Mouse (Mus musculus) adrenal gland (tissue): ENCODE measurements around the gene Bmpr1b.

Experiments used
- intact Hi-C: fragments of 180-260 bp; cut with DNase I; formaldehyde crosslinking; loops from one replicate; pipeline ENCODE4 v1.15.1; 2025

Bmpr1b gene

DNA sequence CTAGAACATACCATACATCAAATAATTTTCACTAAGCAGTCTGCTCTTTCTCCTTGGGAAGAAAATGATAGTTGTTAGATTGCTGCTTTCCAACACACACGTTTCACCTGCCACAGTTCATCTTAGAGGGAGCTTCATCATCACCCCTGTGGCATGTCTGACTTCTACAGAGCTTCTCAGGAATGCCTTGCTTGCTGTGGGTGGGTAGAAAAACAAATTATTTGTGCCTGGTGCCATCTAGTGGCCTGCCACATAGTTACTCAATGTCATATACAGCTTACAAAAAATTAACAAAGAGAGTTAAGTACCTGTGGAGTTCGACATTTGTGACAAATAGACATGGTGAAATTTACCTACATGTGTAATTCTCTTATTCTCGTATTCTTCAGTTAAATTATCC is 338.1 kb downstream of the Bmpr1b start:
- intact Hi-C loops, result loop anchor here (10.0 kb wide), 1 partner anchor 1886 kb away; no protein-coding TSS in a partner anchor

DNA sequence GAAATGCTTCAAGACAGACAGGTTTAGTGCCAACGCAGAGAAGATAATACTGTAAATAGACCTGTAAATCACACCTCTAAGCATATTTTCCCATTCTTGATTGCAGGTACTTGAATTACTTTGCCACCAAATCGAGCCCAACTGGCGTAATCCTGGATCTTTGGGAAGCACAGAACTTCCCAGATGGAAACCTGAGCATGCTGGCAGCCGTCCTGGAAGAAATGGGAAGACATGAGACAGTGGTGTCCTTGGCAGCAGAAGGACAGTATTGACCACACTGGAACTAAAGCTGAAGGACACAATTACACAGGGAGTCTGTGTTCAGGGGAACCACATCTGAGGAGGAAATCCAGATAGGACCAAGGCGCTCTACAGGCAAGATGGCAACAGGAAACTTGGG is 340.9 kb downstream of the Bmpr1b start:
- intact Hi-C loops, result no loop called here

DNA sequence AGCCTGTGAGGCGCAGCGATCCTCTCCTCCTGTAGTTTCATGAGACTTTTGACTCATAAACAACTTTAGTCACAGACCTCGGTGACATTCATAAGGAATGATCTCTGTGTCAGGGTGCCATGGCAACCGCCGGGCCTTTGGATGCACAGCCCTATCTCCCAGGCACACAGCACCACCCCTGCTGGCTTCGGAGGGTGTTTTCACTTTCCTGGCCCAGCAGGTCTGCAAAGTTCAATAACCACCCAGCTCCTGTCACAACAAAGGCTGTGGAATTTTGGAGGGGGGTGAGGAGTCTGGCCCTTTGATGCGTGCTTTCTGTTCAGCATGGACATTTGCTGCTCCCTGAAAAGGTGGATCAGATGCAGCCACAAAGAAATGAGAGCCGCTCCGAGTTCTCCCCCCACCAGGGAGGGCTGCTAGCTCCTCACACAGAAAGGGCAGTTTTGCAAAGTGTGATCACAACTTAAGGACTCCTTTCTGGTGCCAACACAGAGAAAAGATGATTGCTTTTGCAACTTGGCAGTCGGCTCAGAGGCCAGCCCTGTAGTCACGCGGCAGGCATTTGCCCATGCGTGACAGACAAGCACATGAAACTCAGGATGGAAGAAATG is 349.8 kb downstream of the Bmpr1b start:
- intact Hi-C loops, result no loop called here

DNA sequence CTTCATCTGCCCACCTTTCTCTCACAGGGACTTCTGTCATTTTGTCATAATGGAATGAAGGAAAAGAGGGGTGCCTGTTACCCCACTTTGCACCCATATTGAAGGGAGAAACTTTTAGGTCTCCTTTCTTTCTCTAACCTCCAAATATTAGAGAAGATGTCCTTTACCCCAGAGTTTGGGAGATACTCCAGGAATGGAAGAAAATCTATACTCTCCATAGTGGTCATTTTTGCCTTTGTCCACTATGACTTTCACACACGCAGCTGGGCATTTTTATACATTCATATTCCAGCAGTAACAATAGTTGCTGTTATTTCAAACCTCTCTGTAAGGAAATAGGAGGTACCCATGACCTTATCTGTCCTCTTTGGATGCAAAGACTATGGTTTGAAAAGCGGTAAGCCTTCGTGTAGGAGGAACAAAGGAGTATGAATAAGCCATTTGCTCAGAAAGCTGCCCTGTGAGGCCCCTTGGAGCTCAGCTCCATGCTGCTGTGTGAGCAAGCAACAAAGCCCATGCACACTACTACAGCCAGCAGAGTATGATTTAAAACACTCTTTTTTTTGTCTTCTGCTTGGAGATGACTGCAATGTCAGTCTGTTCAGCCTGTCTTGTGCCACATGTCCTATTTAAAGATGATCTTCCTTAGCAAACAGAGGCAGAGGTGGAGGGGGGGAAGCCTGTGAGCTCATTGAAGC is 350.5 kb downstream of the Bmpr1b start:
- intact Hi-C loops, result no loop called here

DNA sequence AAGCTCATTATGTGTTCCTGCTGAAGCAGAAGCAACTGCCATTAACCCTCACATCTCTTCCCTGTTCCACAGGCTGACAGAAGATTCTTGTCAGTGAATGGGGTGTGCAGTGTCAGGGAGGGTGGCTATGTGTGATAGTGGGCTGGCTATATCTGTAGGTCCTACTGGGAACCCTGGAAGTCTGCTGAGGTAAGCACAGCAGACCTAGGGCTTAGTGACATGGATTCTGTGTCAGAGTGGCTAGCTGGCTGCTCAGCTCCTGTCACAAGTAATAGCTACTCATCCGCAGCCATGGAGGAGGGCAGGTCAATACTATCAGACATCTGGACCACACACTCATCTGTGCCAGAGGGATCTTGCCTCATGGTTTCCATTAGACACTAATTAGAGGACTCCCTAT is 354.4 kb downstream of the Bmpr1b start:
- intact Hi-C loops, result no loop called here

DNA sequence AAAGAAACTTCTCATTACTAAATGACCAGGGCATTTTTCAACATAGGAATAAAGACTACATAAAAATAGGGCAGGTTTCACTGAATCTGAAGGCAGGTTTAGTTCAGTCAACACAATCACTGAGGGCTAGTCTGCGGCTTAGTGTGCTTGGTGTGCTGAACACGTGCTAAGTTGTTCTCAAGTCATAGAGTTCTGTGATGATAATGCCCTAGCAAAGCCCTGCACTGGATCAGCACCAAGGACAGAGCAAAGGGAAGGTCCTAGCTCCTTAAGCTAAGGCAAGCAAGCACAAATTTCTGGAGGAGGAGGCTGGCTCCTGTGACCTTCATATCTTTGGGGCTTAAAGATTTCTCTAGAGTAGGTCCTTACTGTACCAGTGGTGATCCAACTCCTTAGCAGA is 357.9 kb downstream of the Bmpr1b start:
- intact Hi-C loops, result no loop called here

DNA sequence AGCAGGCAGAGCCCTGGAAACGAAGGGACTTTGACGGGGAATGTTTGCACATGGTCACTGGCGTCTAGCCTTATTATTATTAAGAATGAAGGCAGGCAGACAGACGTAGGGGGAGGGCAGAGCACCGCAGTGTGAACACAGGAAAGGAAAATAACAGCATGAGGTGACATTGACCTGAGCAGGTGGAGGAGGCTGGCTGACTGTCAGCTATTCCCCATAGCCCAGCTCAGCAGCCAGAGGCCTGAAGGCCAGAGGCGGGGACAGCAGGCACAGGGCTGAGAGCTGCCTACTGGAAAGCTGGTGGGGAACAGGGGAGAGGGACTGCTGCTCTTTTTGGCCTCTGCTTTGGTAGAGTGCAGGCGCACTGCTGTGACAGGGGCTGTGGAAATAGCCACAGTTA is 358.3 kb downstream of the Bmpr1b start:
- intact Hi-C loops, result no loop called here

DNA sequence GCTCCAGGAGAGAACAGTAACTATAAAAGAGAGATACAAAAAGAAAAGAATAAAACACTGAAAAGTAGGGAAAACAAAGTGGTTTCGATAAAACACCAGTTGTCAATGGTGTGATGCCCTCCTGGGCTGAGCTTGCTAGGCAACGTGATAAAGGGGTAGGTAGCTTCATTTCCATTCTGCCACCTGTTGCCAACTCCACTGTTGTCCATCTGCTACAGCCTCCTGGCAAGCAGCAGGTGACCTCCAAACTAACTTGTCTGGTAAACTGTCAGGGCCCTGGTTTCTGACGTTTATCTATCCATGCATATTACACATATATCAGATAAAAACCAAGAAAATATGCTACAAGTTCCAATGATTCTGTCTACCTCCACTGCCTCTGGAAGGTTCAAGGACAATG is 359.6 kb downstream of the Bmpr1b start:
- intact Hi-C loops, result no loop called here

DNA sequence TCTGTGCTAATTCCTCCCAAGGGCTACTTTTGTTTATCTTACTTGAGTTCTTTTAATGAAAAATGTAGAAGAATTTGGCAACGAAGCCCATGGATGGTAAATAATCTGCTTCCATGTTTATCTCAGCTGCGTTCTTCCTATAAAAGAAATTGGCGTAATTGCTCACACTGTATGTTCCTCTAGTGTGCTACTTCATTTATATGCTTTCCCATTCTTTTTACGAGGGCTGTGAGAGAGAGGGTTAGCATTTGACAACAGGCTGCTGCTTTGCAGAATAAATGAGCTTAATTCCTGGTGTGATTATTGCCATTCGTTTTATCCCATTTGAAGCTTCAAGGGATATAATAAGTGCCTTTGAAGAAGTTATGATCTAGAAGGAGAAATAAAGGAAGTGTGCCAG is 365.1 kb downstream of the Bmpr1b start:
- intact Hi-C loops, result no loop called here

DNA sequence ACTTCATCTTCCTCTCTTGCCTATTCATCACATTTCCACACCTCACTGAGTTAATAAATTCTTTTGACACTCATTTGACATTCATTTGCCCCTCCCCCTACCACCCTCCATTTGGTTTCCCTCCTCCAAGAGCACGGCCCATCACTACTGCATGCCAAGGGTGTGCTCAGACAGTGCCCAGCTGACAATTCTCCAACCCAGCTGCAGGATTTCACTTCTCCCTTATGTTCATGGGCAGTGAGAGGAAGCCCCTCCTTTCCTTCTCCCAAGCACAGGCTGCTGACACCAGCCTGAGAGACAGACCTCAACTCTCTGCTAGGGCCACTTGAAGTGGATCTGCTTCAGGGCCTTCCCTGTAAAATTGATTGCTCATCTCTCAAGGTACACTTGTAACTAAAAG is 371.4 kb downstream of the Bmpr1b start:
- intact Hi-C loops, result no loop called here

DNA sequence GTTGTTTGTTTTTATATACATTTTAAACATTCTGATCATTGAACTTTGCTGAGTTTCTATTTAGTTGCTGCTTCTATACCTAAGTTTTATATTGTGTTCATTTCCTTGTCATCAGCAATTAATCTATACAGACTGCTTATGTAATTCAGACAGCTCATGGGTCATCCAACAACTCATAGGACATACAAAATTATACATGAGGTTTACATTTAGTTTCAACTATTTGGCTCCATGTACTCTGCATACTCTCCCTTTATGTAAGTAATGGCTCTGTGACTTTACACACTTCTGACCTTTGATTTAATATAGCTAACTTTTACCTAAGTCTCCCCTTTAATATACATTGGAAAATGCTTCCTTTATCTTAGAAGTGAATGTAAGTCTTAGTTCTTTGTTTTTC is 371.9 kb downstream of the Bmpr1b start:
- intact Hi-C loops, result no loop called here

DNA sequence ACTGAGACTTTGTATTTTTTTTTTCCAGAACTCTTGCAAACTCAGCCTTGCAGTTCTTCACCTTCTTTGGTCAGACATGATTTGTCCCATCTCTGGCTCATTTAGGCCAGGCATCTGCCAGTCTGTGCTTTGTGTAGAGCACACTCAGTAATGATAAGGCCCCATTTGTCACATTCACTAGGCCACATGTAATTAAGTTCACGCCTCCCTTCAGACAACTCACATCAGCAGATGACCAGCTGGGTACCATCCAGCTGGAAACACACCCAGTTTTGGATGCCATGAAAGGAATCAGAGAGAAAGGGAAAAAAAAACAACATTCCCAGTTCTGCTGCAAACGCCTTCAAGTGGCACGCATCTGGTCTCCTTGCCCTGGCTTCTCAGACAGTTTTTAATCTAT is 374.9 kb downstream of the Bmpr1b start:
- intact Hi-C loops, result no loop called here

DNA sequence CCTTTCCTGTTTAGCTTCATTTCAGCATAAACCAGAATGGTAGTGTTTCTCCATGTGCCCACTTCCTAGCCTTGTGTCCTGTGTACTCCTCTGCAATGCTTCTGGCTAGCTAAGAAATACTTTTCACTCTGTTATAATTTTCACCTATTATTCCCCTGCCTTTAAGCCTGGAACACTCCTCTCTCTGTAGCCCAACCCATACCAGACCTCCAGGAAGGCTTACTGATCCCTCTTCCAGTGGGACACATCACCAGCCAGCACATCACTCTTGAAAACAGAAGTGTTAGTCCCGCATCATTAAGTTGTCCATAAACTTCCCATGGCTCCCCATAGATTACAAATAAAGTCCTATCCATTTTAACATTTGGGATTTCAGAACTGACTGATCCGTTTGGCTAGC is 375.5 kb downstream of the Bmpr1b start:
- intact Hi-C loops, result no loop called here

DNA sequence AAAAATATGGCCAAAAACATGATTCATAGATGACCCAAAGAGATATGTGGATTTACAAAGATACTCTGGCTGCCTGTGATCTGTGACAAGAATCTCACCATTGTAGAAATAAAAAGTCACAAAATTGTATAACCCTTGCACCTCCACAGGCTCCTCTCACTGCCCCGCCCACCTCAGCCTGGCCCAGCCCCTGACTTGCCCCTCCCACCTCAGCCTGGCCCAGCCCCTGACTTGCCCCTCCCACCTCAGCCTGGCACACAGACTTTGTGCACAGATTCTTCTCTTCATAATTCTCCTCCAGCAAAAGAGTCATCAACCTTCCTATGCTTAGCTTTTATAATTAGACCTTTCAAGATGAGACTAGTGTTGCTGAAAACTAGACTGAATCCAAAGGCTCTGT is 377.1 kb downstream of the Bmpr1b start:
- intact Hi-C loops, result no loop called here

DNA sequence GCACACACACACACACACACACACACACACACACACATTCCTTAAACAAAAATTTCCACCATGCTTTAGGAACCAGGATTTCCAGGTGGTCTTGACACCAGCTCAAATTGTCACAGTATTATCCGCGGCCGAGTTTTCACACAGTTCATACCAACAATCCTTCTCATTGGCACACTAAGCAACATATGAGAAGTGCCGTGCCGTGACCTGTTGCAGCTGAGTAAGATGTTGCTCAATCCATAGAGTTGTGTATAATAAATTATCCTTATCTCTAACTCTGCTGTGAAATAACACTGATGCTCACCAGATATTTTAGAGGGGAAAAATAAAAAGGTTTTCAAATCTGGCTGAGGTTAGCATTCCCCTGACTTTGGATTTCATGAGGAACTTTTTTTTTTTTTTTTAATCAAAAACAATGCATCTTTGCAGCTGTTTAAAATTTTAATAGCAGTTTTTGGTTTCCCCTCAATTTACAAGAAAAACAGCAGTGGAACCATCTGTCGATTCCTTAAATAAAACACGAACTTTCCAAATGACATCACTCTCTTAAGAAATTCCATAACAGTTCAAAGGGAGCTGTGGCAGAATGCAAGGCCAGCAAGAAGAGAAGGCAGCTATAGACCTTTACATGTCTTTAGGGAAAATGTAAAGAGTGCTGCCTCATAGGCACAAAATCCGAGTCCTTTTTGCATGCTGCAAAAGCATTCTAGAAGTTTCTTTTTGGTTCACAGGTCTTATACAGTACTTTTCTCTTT is 378.0 kb downstream of the Bmpr1b start:
- intact Hi-C loops, result no loop called here
